Mouse (Mus musculus) CD4-positive, CD25-positive, alpha-beta regulatory T cell, adult 2 months (primary cell): ENCODE results near the gene Pth1r.

Experiments used
- DNase-seq: peaks from one replicate; pipeline ENCODE4 v3.0.0-alpha.2; 2012; ENCODE audit warnings: low read depth, low spot score

Gene Pth1r

GRCm38 (mm10) chr9:110746961-110747360 is at the start of gene Pth1r:
Gene Pth1r, minus strand, starts transcription at chr9:110747145.
- no peak for DNase-seq

DNA sequence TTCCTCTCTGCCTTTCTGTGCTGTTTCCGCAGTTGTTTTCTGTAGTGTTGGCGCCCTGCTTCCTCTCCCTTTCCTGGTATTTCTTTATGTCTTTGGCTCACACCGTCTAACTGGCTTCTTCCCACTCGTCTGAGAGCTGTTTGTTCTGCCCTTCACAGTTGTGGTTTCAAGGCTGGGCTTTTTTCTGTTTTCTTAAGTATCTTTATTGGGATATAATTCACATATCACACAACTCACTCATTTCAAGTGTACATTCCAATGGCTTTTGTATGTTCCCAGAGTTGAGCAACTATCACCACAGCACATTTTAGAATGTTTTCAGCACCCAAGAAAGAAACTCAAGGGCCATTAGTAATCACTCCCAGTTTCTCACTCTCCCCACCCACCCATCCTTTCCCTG is 43.5 kb upstream of the Pth1r start:
- DNase-seq = no peak

DNA sequence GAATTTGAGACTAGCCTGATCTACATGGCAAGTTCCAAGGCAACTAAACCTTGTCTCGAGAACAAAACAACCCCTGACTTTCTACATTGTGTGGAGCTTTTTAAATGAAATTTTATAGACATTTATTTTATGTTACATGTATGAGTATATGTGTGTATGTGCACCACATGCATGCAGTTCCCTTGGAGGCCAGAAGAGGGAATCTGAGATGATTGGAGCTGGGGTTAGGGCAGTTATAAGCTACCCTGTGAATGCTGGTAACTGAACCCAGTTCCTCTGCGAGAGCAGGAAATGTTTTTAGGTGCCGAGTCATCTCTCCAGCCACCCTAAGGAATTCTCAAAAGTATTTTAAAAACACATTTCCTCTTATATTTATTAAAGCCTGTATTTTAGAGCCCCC is 41.2 kb upstream of the Pth1r start:
- no peak for DNase-seq

- DNase-seq = no peak
Observed at GRCm38 (mm10) chr9:110783611-110784010, 36.7 kb upstream of the Pth1r start.

DNA sequence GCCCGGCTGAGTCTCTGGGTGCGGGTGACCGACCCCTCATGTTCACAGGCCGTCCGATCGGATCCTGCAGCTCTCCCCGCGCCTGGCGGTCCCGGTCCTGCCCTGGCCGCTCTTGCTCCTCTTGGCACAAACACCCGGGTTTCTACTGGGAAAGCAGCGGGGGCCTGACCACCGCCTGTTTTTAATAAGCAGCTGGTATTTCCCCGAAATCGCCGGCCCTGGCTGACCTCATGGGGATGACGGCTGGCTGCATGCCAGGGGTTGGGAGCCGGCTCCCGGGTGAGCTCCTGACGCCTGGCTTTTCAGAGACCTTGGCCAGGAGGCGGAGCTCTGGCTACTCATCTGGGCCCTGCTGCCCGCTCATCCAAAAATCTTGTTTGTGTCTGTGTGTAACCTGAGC is 34.8 kb upstream of the Pth1r start:
- DNase-seq = no peak

- peak; percentile 92 for DNase-seq
Observed at GRCm38 (mm10) chr9:110781256-110781721, 34.3 kb upstream of the Pth1r start.

DNA sequence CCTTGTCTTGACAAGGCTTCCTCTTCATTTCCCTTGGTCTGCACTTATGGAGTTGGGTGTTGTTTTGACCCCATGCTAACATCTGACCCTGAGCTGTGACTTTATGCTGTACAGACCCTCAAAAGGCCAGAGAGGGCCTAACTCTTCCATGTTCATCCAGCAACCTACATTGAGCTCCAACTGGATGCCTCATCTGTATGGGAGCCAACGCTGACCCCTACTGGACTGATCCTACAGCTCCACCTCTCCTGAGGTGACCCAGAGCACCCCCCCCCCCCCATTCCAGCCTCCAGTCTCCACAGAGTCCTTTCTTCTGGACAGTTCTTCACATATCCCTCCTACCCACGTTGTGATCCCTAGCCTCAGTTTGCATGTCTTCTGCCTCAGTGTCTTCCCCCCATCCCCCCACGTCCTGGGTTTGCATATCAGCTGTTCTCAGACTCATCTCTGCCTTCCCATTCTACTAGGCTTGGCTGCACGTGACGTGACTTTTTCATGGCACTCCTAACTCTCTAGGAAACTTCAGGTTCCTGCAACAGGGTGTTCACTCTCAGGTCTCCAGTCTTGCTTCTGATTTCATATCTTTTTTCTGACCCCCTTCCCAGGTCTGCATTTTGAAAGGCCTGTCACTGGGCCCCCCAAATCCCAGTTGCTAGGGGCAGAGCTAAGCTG is 32.4 kb upstream of the Pth1r start:
- DNase-seq = peak; percentile 32

DNA sequence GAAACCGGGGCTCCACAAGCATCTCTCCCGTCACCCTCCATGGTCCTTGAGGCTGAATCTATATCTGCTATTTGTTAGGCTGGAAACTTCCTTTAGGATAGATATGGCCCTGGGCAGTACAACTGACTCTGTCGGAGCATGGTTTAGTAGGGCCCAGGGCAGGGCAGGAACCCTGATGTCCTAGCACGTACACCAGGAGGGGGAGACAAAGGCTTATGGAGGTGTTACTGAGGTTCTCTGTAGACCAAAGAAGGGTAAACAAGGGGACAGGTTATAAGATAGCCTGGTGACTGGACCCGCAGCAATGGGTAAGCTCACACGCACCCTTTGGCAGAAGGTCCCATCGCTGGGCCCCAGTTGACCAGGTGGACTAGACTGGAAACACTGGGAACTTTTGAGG is 31.6 kb upstream of the Pth1r start:
- DNase-seq = no peak

- DNase-seq = no peak
Observed at GRCm38 (mm10) chr9:110778100-110778499, 31.2 kb upstream of the Pth1r start.

DNA sequence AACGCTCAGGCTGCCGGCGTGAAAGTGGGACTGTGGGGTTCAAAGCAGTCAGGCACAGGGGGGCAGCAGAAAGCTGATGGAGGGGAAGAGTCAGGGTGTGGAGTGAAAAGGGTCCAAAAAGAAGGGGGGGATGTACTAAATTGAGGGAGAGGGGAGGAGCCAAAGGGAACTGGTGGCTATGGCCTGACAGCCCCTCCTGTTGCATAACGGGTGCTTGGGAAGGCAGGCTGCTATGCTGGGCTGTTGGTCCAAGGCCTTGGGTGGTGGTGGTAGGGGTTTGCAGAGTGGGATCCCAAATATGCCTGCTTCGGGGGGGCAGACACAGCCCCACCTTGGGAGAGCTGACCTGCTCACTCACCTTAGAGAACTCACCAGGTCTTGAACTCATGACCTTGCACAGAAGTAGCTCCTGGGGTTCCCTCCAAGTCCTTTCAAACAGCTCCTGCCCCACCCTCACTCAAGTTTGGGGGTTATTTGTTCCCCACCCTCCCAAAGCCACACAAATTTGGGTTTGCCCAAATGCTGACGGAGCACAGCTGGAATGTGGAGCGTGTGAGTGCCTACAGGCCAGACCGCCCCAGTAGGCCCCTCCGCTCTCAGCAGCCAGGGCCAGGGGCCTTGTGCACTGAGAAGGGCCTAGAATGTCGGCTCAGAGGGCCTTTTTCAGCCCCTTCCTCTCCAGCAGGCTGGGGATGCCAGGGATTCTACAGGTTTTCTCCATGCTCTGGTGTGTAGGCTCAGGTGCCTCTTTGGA is 28.5 kb upstream of the Pth1r start:
- DNase-seq = no peak

- DNase-seq = no peak
Observed at GRCm38 (mm10) chr9:110774403-110775268, 27.7 kb upstream of the Pth1r start.

- no peak for DNase-seq
Observed at GRCm38 (mm10) chr9:110772336-110772735, 25.4 kb upstream of the Pth1r start.

GRCm38 (mm10) chr9:110763405-110763804 is 16.5 kb upstream of the Pth1r start:
- DNase-seq = no peak

GRCm38 (mm10) chr9:110762763-110763162 is 15.8 kb upstream of the Pth1r start:
- DNase-seq = no peak

DNA sequence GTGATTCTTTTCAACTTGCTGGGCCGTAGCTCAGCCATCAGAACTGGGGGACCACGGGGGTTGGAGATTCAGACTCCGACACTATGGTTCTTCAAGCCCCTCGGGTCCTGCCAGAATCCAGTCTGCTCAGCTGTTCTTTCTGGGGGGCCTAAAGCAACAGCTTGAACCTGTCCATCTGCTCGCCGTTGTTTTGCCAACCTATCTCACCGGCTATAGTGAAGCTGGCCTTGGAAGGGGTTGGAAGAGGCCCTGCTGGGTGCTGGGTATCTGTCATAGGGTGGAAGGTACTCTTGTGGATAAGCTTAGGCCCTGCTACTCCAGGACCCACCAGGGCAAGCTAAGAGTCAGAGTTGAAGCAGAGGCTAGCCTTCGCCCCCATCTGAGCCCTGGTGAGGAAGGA is 13.9 kb upstream of the Pth1r start:
- DNase-seq = no peak

- DNase-seq = peak; percentile 53
Observed at GRCm38 (mm10) chr9:110759265-110759664, 12.3 kb upstream of the Pth1r start.

- DNase-seq = no peak
Observed at GRCm38 (mm10) chr9:110758605-110759004, 11.7 kb upstream of the Pth1r start.

- DNase-seq = no peak
Observed at GRCm38 (mm10) chr9:110757816-110758215, 10.9 kb upstream of the Pth1r start.

GRCm38 (mm10) chr9:110753773-110754172 is 6.8 kb upstream of the Pth1r start:
- no peak for DNase-seq

DNA sequence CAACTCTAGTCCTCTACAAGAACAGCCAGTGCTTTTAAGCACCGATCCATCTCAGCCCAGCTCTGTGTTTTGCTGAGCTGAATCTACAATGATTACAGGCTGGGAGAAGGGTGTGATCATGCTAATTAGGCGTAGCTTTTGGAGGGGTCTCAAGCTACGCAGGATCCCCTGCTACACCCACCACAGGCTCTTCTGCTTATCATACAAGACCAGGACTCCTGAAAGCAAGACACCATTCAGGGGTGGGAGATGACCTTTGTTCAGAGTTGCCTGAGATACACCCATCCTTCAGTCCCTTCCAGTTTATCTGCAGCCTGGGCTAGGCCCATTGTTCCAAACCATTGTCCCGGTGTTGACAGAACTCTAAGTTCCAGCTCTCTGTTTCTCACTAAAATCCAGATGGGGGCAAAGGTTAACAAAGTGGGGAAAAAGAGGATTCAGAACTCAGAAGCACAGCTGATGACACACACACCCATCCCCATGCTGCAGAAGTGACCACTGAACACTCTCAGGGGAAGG is 6.0 kb upstream of the Pth1r start:
- no peak for DNase-seq

- no peak for DNase-seq
Observed at GRCm38 (mm10) chr9:110751412-110751811, 4.5 kb upstream of the Pth1r start.
